Mouse (Mus musculus): ENCODE measurements around the gene Elmo1. TPM values are rescaled to one million over a fixed set of nuclear protein-coding genes. Genes with fewer than 3 reads are reported as not detected.

Elmo1 gene
- polyA plus RNA-seq, 1 experiment = not detected

GRCm38 (mm10) chr13:20111256-20111800 lies 20.9 kb downstream of the Elmo1 start:
- no peak overlapping the region for H3K4me3 ChIP-seq (ENCODE audit: insufficient read depth, low read depth, low read length)
- H3K27ac ChIP-seq (ENCODE audit: insufficient read depth, low read depth, low read length) = no peak overlapping the region
- TF ChIP-seq POLR2A (IDR thresholded peaks at IDR 0.05; ENCODE audit: insufficient read depth, low read depth, low read length) = no peak
- TF ChIP-seq CTCF (IDR thresholded peaks at IDR 0.05; ENCODE audit: insufficient read depth, low read depth, low read length) = no peak
- 74% methylated on average over 2 of the region's 2 CpGs for WGBS
- peaks cover 11% of the 10 kb centered on the region for H3K4me1 ChIP-seq (ENCODE audit: control insufficient read depth, insufficient read depth, low read length)

GRCm38 (mm10) chr13:20115131-20115907 lies 24.9 kb downstream of the Elmo1 start:
- H3K4me1 ChIP-seq (ENCODE audit: control insufficient read depth, insufficient read depth, low read length) = peaks cover 7% of the 10 kb centered on the region; the same call in 1 of the 2 replicates
- WGBS = 70% methylated on average over 9 of the region's 9 CpGs
- TF ChIP-seq POLR2A (IDR thresholded peaks at IDR 0.05; ENCODE audit: insufficient read depth, low read depth, low read length) = no peak
- no peak for TF ChIP-seq CTCF (IDR thresholded peaks at IDR 0.05; ENCODE audit: insufficient read depth, low read depth, low read length)
- no peak overlapping the region for H3K4me3 ChIP-seq (ENCODE audit: insufficient read depth, low read depth, low read length)
- H3K27ac ChIP-seq (ENCODE audit: insufficient read depth, low read depth, low read length) = no peak overlapping the region

- H3K27ac ChIP-seq (ENCODE audit: insufficient read depth, low read depth, low read length) = no peak overlapping the region
- 0 out of 2 replicates have a peak, but pooled peaks cover 6% of the 10 kb centered on the region for H3K4me1 ChIP-seq (ENCODE audit: control insufficient read depth, insufficient read depth, low read length)
- TF ChIP-seq POLR2A (IDR thresholded peaks at IDR 0.05; ENCODE audit: insufficient read depth, low read depth, low read length) = no peak
- TF ChIP-seq CTCF (IDR thresholded peaks at IDR 0.05; ENCODE audit: insufficient read depth, low read depth, low read length) = no peak
- 72% methylated on average over 6 of the region's 6 CpGs for WGBS
- H3K4me3 ChIP-seq (ENCODE audit: insufficient read depth, low read depth, low read length) = no peak overlapping the region
Measured at GRCm38 (mm10) chr13:20116019-20116418, 25.6 kb downstream of the Elmo1 start.

- 35% methylated on average over 1 of the region's 1 CpGs for WGBS
- Histone ChIP-seq H3K4me3 (ENCODE audit: insufficient read depth, low read depth, low read length) (no peak overlapping the region), H3K4me1 (ENCODE audit: control insufficient read depth, insufficient read depth, low read length) (0 out of 2 replicates have a peak, but pooled peaks cover 6% of the 10 kb centered on the region), H3K27ac (ENCODE audit: insufficient read depth, low read depth, low read length) (no peak overlapping the region)
- TF ChIP-seq POLR2A (IDR thresholded peaks at IDR 0.05; ENCODE audit: insufficient read depth, low read depth, low read length) (no peak), CTCF (IDR thresholded peaks at IDR 0.05; ENCODE audit: insufficient read depth, low read depth, low read length) (no peak)
Measured at GRCm38 (mm10) chr13:20116868-20117510, 26.6 kb downstream of the Elmo1 start.

GRCm38 (mm10) chr13:20117691-20118090 lies 27.3 kb downstream of the Elmo1 start:
- 75% methylated on average over 1 of the region's 1 CpGs for WGBS
- Histone ChIP-seq H3K4me1 (ENCODE audit: control insufficient read depth, insufficient read depth, low read length) (0 out of 2 replicates have a peak, but pooled peaks cover 6% of the 10 kb centered on the region), H3K27ac (ENCODE audit: insufficient read depth, low read depth, low read length) (no peak overlapping the region), H3K4me3 (ENCODE audit: insufficient read depth, low read depth, low read length) (no peak overlapping the region)
- TF ChIP-seq POLR2A (IDR thresholded peaks at IDR 0.05; ENCODE audit: insufficient read depth, low read depth, low read length) (no peak), CTCF (IDR thresholded peaks at IDR 0.05; ENCODE audit: insufficient read depth, low read depth, low read length) (no peak)

GRCm38 (mm10) chr13:20118909-20119308 lies 28.5 kb downstream of the Elmo1 start:
- H3K4me3 ChIP-seq (ENCODE audit: insufficient read depth, low read depth, low read length) = no peak overlapping the region
- 90% methylated on average over 7 of the region's 7 CpGs for WGBS
- no peak for TF ChIP-seq CTCF (IDR thresholded peaks at IDR 0.05; ENCODE audit: insufficient read depth, low read depth, low read length)
- no peak for TF ChIP-seq POLR2A (IDR thresholded peaks at IDR 0.05; ENCODE audit: insufficient read depth, low read depth, low read length)
- 0 out of 2 replicates have a peak, but pooled peaks cover 6% of the 10 kb centered on the region for H3K4me1 ChIP-seq (ENCODE audit: control insufficient read depth, insufficient read depth, low read length)
- no peak overlapping the region for H3K27ac ChIP-seq (ENCODE audit: insufficient read depth, low read depth, low read length)

GRCm38 (mm10) chr13:20120723-20121122 lies 30.3 kb downstream of the Elmo1 start:
- H3K27ac ChIP-seq (ENCODE audit: insufficient read depth, low read depth, low read length) = no peak overlapping the region
- H3K4me3 ChIP-seq (ENCODE audit: insufficient read depth, low read depth, low read length) = no peak overlapping the region
- TF ChIP-seq CTCF (IDR thresholded peaks at IDR 0.05; ENCODE audit: insufficient read depth, low read depth, low read length) (no peak), POLR2A (IDR thresholded peaks at IDR 0.05; ENCODE audit: insufficient read depth, low read depth, low read length) (no peak)
- WGBS = 71% methylated on average over 5 of the region's 5 CpGs
- 0 out of 2 replicates have a peak, but pooled peaks cover 5% of the 10 kb centered on the region for H3K4me1 ChIP-seq (ENCODE audit: control insufficient read depth, insufficient read depth, low read length)

GRCm38 (mm10) chr13:20121385-20122043 lies 31.1 kb downstream of the Elmo1 start:
- 79% methylated on average over 8 of the region's 8 CpGs for WGBS

More at GRCm38 (mm10) chr13:20121385-20122043, 31.1 kb downstream of the Elmo1 start:
- no peak for TF ChIP-seq POLR2A (IDR thresholded peaks at IDR 0.05; ENCODE audit: insufficient read depth, low read depth, low read length)
- no peak for TF ChIP-seq CTCF (IDR thresholded peaks at IDR 0.05; ENCODE audit: insufficient read depth, low read depth, low read length)
- H3K27ac ChIP-seq (ENCODE audit: insufficient read depth, low read depth, low read length) = no peak overlapping the region
- H3K4me1 ChIP-seq (ENCODE audit: control insufficient read depth, insufficient read depth, low read length) = no peaks in the 10 kb centered on the region
- H3K4me3 ChIP-seq (ENCODE audit: insufficient read depth, low read depth, low read length) = no peak overlapping the region

All from olfactory bulb, adult 2 months (tissue).